Mouse (Mus musculus) forebrain, embryonic 13.5 days (tissue): Measurements from ENCODE around the gene Pdxk. TPM values are rescaled to one million over a fixed set of nuclear protein-coding genes. Genes with fewer than 3 reads are reported as not detected.
"Not testable (repeated sequence)": the region's sequence is repeated elsewhere in the genome, so short reads cannot be mapped to it uniquely, and the experiment has no call there.

Experiments
- ATAC-seq: fragments of 200-750 bp; cut with Nextera tagmentation; 2 replicates; pipeline ENCODE4 v1.8.0; 2017
- H3K27ac ChIP-seq: fragments of 300-500 bp; sonication (generic); 2 replicates; pipeline ENCODE4 v1.5.1; 2015; ENCODE audit warnings: inconsistent platforms, mild to moderate bottlenecking, moderate library complexity
- H3K27me3 ChIP-seq: fragments of 300-500 bp; sonication (generic); 2 replicates; pipeline ENCODE4 v1.6.1; 2015; ENCODE audit warnings: mild to moderate bottlenecking, inconsistent platforms
- H3K36me3 ChIP-seq: fragments of 300-500 bp; sonication (generic); 2 replicates; pipeline ENCODE4 v1.6.1; 2015; ENCODE audit warnings: mild to moderate bottlenecking, inconsistent platforms; ENCODE audit not compliant: poor library complexity, severe bottlenecking
- H3K4me1 ChIP-seq: fragments of 300-500 bp; sonication (generic); 2 replicates; pipeline ENCODE4 v1.6.1; 2015; ENCODE audit warnings: inconsistent platforms
- H3K4me2 ChIP-seq: fragments of 300-500 bp; sonication (generic); 2 replicates; pipeline ENCODE4 v1.6.1; 2015; ENCODE audit warnings: inconsistent platforms, mild to moderate bottlenecking, moderate library complexity
- H3K4me3 ChIP-seq: fragments of 300-500 bp; sonication (generic); 2 replicates; pipeline ENCODE4 v1.5.1; 2015; ENCODE audit warnings: mild to moderate bottlenecking, inconsistent platforms
- H3K9ac ChIP-seq: fragments of 300-500 bp; sonication (generic); 2 replicates; pipeline ENCODE4 v1.6.1; 2015; ENCODE audit warnings: mild to moderate bottlenecking, inconsistent platforms
- H3K9me3 ChIP-seq: fragments of 300-500 bp; sonication (generic); replicated peaks from 2 replicates; pipeline ENCODE4 v1.6.1; 2016; ENCODE audit warnings: inconsistent platforms
- WGBS: fragments of 180-500 bp; shearing (Covaris S2); methylation state at CpG from one replicate; pipeline ENCODE4 v1.1.7; 2015; 5-methylcytosine and 5-hydroxymethylcytosine counted together
- polyA plus RNA-seq: library from polyadenylated mRNA; unstranded; fragments of >200 nt; fragmentation: Nextera tagmentation; extraction: Ambion mirVana; gene quantifications from 2 replicates; pipeline ENCODE4 v1.2.1, GENCODE M21; 2015

The Pdxk gene
- polyA plus RNA-seq, 1 experiment from 2014 or later, result 7.3 TPM

DNA sequence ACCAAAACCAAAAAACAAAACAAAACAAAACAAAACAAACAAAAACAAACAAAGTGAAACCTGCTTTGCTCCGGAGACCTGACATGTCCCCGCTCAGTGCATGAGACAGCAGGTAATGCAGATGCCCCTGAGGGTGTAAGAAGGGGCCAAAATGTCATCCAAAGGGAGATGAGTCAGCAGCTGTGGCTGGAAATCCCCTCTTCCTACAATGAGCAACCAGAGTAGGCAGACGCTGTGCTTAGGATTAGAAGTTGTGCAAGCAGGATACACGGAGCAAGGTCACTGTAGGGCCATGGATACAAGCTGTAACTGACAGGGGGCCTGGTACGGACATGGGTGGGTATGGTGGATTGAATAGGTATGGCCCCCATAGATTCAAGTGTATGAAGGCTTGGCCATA lies 35.6 kb downstream of the Pdxk start:
- Histone ChIP-seq H3K4me2 (no peak overlapping the region), H3K4me1 (peaks cover 19% of the 10 kb centered on the region), H3K9me3 (no peaks in the 10 kb centered on the region), H3K9ac (no peak overlapping the region), H3K36me3 (peaks cover 20% of the 10 kb centered on the region), H3K4me3 (no peak overlapping the region), H3K27ac (no peak overlapping the region), H3K27me3 (no peaks in the 10 kb centered on the region)
- 92% methylated on average over 5 of the region's 5 CpGs for WGBS
- no peak for ATAC-seq

DNA sequence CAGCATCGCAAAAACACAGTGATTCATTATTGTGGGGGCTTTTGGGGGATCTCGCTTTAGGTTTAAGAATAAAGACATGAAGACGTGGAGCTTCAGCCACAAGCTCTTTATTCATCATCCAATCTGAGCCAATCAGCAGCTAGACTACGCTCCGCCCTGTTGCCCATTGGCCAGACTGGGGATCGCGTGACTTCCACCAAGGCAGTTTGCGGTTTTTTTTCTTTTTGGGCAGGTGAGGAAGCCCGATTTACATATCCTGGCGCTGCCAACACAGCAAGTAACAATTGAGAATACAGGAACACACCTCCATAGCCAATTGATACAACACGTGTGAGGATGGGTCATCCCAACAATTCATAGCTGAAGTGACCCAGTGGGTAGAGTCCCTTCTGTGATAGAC lies 36.7 kb downstream of the Pdxk start:
- H3K27me3 ChIP-seq, result no peaks in the 10 kb centered on the region
- ATAC-seq, result no peak
- H3K27ac ChIP-seq, result no peak overlapping the region
- WGBS, result 95% methylated on average over 11 of the region's 11 CpGs
- H3K36me3 ChIP-seq, result peaks cover 20% of the 10 kb centered on the region
- H3K4me3 ChIP-seq, result no peak overlapping the region
- H3K4me1 ChIP-seq, result peaks cover 19% of the 10 kb centered on the region
- H3K9ac ChIP-seq, result no peak overlapping the region
- H3K9me3 ChIP-seq, result no peaks in the 10 kb centered on the region
- no peak overlapping the region for H3K4me2 ChIP-seq

DNA sequence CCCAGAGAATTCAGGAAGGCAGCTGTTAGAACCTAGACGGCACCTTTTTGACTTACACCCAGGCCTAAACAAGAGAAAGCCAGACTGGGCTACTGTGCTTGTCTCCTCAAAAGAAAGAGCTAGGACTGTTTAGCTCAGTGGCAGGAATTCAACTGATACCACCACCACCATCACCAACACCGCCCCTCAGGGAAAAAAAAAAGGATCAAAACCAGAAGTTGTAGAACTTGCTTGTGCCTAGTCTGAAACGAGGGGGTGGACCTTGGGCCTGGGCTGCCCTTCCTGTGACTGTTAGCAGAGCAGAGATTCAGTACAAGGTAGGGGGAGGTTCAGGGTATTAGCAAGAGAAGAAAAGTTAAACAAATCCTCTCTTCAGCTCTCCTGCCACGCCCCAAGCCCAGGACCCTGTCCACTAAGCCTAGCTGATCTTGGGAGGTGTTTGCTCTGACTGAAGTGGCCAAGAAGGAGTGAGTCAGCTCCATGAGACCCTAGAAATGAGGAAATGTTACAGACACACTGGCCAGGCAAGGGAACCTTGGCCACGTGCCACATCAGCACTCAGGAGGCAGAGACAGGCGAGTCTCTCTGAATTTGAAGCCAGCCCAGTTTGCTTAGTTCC lies 38.5 kb downstream of the Pdxk start:
- Histone ChIP-seq H3K4me1 (peaks cover 19% of the 10 kb centered on the region), H3K9ac (peak overlapping the region; percentile 82), H3K27me3 (no peaks in the 10 kb centered on the region), H3K9me3 (no peaks in the 10 kb centered on the region), H3K36me3 (peaks cover 20% of the 10 kb centered on the region), H3K27ac (no peak overlapping the region), H3K4me2 (peak overlapping the region; percentile 73), H3K4me3 (peak overlapping the region; percentile 82)
- no peak for ATAC-seq
- 49% methylated on average over 6 of the region's 6 CpGs for WGBS

DNA sequence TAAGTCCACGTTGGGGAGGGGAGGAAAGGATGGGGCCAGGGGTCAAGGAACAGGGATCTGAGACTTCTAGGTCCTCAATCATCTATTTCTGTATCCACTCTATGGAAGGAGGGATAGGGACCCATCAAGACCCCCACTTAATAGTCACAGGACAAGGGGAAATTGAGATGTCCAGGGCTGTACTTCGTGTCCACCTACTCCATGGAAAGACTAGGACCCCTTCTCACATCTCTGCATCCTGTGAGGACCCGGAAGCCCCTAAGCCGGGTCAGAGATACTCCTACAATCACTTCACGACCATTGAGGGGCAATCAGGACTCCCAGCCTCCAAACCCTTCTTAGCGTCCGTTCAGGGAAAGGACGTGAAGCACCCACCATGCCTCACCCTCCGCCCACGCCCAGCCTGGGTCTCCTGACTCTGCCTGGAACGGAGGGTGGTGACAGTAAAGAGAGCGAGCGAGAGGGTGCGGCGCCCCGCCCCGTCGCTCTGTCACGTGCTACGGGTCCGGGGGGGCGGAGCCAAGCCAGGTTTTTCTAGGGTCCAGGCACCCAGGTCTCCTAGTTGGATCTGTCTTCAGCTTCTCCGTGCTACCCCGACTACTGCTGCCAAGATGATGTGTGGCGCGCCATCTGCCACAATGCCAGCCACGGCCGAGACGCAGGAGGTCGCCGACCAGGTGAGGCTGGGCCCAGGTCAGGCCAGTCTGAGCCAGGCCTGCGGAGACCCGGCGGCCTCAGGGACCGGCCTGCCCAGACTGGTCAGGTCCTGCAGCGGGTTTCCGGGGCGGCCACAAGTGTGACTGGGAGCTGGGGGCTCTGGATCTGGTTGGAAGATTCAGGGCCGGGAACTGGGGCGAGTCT lies 39.4 kb downstream of the Pdxk start, which contains the start of gene Cstb:
Cstb (plus strand) TSS at position 489 of the 861 bp plus-strand sequence.
- Histone ChIP-seq H3K4me2 (peak within 1 kb of the TSS; percentile 73), H3K27me3 (no peaks in the 10 kb centered on the region), H3K9me3 (no peaks in the 10 kb centered on the region), H3K4me3 (peak within 1 kb of the TSS; percentile 82), H3K27ac (0 out of 2 replicates have a peak within 1 kb of the TSS, but pooled peaks have one; percentile 32), H3K4me1 (peaks cover 19% of the 10 kb centered on the region), H3K36me3 (peaks cover 20% of the 10 kb centered on the region), H3K9ac (peak within 1 kb of the TSS; percentile 82)
- WGBS, result 2% methylated on average over 40 of the region's 40 CpGs
- ATAC-seq, result peak; percentile 97

DNA sequence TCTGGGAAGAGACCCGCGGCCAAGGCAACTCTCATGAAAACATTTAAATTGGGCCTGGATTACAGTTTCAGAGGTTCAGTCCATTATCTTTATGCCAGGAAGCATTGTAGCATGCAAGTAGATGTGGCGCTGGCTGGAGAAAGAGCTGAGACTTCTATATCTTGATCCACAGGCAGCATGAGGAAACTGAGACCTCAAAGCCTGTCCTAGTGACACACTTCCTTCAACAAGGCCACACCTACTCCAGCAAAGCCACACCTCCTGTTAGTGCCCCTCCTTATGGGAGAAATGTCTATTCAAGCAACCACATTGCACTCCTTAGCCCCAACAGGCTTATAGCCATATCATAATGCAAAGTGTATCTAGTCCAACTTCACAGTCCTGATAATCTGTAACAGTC lies 42.2 kb downstream of the Pdxk start:
- Histone ChIP-seq H3K4me3 (no peak overlapping the region), H3K4me1 (peaks cover 19% of the 10 kb centered on the region), H3K4me2 (no peak overlapping the region), H3K27me3 (no peaks in the 10 kb centered on the region), H3K9me3 (no peaks in the 10 kb centered on the region), H3K36me3 (peaks cover 8% of the 10 kb centered on the region), H3K27ac (no peak overlapping the region), H3K9ac (no peak overlapping the region)
- WGBS, result 91% methylated on average over 3 of the region's 3 CpGs
- no peak for ATAC-seq

DNA sequence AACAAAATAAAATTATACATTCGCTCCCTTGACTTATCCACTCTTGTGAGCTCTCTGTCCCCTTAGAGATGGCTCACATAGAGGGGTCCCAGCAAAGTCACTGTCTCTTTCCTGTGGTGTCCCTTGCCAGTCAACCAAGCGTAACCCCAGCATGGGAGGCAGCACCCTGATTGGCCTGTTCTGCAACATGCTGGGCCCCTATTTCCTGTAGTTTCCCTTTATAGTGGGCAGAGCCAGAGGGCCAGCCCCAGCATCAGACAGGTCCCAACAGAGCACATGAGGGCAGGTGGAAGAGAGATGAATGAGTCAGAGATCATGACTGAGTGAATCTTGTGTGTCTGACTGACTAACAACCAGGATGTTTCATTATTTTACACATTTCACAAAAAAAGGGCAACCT lies 43.8 kb downstream of the Pdxk start:
- Histone ChIP-seq H3K9ac (no peak overlapping the region), H3K36me3 (no peaks in the 10 kb centered on the region), H3K27me3 (no peaks in the 10 kb centered on the region), H3K4me1 (peaks cover 7% of the 10 kb centered on the region), H3K4me2 (no peak overlapping the region), H3K4me3 (no peak overlapping the region), H3K9me3 (no peaks in the 10 kb centered on the region), H3K27ac (no peak overlapping the region)
- 90% methylated on average over 2 of the region's 2 CpGs for WGBS
- ATAC-seq, result no peak

DNA sequence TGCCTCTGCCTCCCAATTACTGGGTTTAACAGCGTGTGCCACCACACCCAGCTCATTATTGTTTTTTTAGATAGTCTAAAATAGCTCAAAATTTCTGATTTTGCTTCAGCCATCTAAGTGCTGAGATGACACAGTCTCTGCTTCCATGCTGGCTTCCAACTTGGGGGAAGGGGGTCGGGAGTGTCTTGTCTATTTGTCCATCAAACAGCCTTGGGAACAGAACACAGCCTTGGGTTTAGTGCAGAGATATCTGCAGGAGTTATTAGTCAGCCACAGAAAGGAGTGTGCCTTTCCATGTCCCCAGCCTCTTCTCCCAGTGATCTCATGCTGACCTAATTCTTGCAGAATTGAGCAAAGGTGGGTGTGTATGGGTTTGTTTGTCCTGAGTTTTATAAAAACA lies 46.0 kb downstream of the Pdxk start:
- no peaks in the 10 kb centered on the region for H3K27me3 ChIP-seq
- no peaks in the 10 kb centered on the region for H3K36me3 ChIP-seq
- no peak overlapping the region for H3K9ac ChIP-seq
- no peaks in the 10 kb centered on the region for H3K9me3 ChIP-seq
- H3K4me2 ChIP-seq, result no peak overlapping the region
- H3K4me1 ChIP-seq, result no peaks in the 10 kb centered on the region
- WGBS, result 81% methylated on average over 2 of the region's 2 CpGs
- ATAC-seq, result no peak
- no peak overlapping the region for H3K27ac ChIP-seq
- H3K4me3 ChIP-seq, result no peak overlapping the region

DNA sequence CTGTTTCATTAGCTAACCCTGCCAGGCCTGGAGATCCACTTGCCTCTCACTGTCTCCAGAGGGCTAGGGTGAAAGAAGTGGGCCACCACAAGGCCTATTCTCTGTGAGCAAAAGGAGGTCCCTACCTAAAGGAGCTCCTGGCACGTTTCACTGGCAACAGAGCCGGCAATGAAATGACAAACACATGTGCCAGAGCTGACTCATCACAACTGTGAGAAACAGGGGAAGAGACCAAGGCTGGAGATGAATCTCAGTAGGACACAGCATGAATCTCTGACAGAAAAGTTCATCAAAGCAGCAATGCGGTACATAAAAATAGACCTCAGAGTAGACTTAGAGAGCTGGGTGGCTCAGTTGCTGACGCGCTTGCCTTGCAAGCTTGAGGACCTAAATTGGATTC lies 46.9 kb downstream of the Pdxk start:
- 0 out of 2 replicates have a peak, but pooled peaks cover 3% of the 10 kb centered on the region for H3K4me1 ChIP-seq
- no peak overlapping the region for H3K4me2 ChIP-seq
- no peaks in the 10 kb centered on the region for H3K27me3 ChIP-seq
- 61% methylated on average over 5 of the region's 5 CpGs for WGBS
- H3K36me3 ChIP-seq, result no peaks in the 10 kb centered on the region
- H3K9me3 ChIP-seq, result no peaks in the 10 kb centered on the region
- no peak overlapping the region for H3K9ac ChIP-seq
- H3K27ac ChIP-seq, result no peak overlapping the region
- no peak overlapping the region for H3K4me3 ChIP-seq
- no peak for ATAC-seq

DNA sequence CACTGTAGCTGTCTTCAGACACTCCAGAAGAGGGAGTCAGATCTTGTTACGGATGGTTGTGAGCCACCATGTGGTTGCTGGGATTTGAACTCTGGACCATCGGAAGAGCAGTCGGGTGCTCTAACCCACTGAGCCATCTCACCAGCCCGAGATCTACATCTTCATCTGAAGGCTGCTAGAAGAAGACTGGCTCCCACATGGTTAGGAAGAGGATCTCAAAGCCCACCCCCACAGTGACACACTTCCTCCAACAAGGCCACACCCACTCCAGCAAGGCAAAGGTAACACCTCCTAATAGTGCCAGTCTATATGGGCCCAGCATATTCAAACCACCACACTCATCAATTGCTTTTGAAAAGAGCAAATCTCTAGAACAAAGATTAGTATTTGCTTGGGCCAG lies 49.8 kb downstream of the Pdxk start:
- H3K27ac ChIP-seq, H3K27me3 ChIP-seq: not testable (repeated sequence)
- WGBS, result 88% methylated on average over 4 of the region's 4 CpGs

DNA sequence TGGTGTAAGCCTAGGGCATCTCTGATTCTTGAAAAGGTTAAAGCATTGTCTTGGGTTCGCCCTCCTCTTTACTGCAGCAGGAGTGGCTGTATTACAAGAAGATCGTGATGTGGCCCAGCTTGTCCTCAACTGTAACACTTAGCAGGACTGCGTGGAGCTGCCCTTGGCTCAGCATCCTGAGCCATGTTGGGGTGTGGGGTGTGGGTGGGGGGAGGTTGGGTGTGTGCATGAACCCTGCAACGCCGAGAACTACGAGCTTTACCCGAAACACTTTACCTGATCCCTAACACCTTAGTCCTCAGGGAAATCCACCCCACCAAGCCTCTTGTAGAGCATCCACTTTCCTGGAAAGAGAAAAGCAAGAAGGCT lies 51.6 kb downstream of the Pdxk start:
- Histone ChIP-seq H3K4me3 (peak overlapping the region; percentile 95), H3K9me3 (no peaks in the 10 kb centered on the region), H3K4me1 (peaks cover 15% of the 10 kb centered on the region), H3K27me3 (no peaks in the 10 kb centered on the region), H3K4me2 (peak overlapping the region; percentile 69), H3K36me3 (peaks cover 29% of the 10 kb centered on the region), H3K27ac (no peak overlapping the region), H3K9ac (peak overlapping the region; percentile 60)
- WGBS, result 42% methylated on average over 7 of the region's 7 CpGs
- ATAC-seq, result no peak

More for the DNA sequence above, 49.8 kb downstream of the Pdxk start:
- not testable (repeated sequence) for H3K9ac ChIP-seq, H3K4me3 ChIP-seq, ATAC-seq, H3K9me3 ChIP-seq, H3K4me2 ChIP-seq
- peaks cover 15% of the 10 kb centered on the region for H3K4me1 ChIP-seq
- H3K36me3 ChIP-seq, result peaks cover 11% of the 10 kb centered on the region

DNA sequence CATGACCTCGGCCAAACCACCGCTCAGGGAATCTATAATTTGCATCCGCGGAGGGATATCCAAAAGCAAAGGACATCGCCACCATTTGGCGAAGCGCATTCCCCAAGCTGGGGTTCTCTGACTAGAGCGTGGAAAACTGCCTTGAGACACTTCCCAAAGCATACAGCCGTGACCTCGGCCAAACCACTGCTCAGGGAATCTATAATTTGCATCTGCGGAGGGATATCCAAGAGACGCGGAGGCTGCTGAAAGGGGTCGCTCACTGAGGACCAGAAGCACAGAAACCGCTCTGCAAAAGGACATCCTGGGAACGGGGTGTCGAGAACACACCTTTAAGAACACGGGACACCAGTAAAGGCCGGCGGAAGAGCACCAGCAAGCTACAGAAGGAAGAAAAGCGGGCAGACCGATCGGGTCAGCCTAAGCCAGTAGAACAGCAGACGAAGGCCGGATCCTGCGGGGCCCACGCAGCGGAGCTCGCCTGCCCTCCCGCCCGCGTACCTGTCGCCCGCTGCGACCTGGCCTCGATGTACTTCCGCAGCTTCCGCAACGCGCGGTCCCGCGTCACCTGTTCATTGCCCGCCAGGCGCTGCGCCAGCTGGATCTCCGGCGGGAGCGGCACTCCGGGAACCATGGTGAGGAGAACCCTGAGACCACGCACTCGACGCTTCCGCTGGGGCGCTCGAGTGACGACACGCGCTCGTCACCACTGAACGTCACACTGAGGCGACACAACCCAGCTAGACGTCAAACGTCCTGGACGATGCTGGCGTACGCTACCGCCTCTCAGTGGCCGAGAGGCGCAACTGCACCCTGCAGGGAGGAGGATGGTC lies 52.2 kb downstream of the Pdxk start, which contains the start of gene Rrp1:
Rrp1 (minus strand) TSS at position 725 of the 833 bp plus-strand sequence.
- peak within 1 kb of the TSS; percentile 95 for H3K4me3 ChIP-seq
- H3K27ac ChIP-seq, result peak within 1 kb of the TSS; percentile 81
- H3K9me3 ChIP-seq, result no peaks in the 10 kb centered on the region
- WGBS, result under 1% methylated on average over 70 of the region's 70 CpGs
- ATAC-seq, result peak; percentile 97
- peak within 1 kb of the TSS; percentile 87 for H3K9ac ChIP-seq
- no peaks in the 10 kb centered on the region for H3K27me3 ChIP-seq
- H3K4me2 ChIP-seq, result peak within 1 kb of the TSS; percentile 69
- H3K36me3 ChIP-seq, result peaks cover 35% of the 10 kb centered on the region
- peaks cover 15% of the 10 kb centered on the region for H3K4me1 ChIP-seq

DNA sequence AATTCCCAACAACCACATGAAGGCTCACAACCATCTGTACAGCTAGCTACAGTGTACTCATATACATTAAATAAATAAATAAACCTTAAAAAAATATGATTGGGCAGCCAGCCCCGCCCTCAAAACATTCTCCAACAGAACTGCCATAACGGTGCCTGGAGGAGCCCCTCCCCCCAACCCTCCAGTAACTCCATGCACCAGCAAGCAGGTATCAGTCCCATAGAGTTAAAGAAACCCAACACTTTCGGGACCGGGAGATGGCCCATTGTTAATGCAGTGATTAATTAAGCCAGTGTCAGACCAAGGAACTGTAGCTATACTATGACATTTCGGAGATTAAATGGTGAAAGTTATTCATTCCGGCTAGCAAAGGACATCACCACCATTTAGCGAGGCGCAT lies 52.9 kb downstream of the Pdxk start:
- no peaks in the 10 kb centered on the region for H3K27me3 ChIP-seq
- peak overlapping the region; percentile 87 for H3K9ac ChIP-seq
- peak overlapping the region; percentile 69 for H3K4me2 ChIP-seq
- H3K27ac ChIP-seq, result peak overlapping the region; percentile 81
- H3K36me3 ChIP-seq, result peaks cover 42% of the 10 kb centered on the region
- no peaks in the 10 kb centered on the region for H3K9me3 ChIP-seq
- WGBS, result 14% methylated on average over 8 of the region's 8 CpGs
- peak; percentile 23; the same call in 1 of the 2 replicates for ATAC-seq
- peak overlapping the region; percentile 95 for H3K4me3 ChIP-seq
- H3K4me1 ChIP-seq, result peaks cover 15% of the 10 kb centered on the region
